Mouse (Mus musculus): ENCODE data around the gene Car12.

GRCm38 (mm10) chr9:66667046-66667445 is 46.4 kb upstream of the Car12 start:
- TF ChIP-seq ZC3H11A (IDR thresholded peaks at IDR 0.05; ENCODE audit: borderline replicate concordance, low read depth, low read length) (no peak), MAFK (IDR thresholded peaks at IDR 0.05; ENCODE audit: insufficient read depth, low read depth, low read length) (no peak), ZNF384 (IDR thresholded peaks at IDR 0.05; ENCODE audit: low read depth, low read length) (no peak), CHD2 (IDR thresholded peaks at IDR 0.05; ENCODE audit: low read depth, low read length) (no peak)

Measured in ES-E14 (cell line).